13 mouse cellular contexts compared by ENCODE assay signal in genomic region chr15:8711630-8712310, GRCm38 (mm10). TPM values are rescaled to one million over a fixed set of nuclear protein-coding genes. Genes with fewer than 3 reads are reported as not detected.
DNase-seq lines count a peak whose midpoint lies in the region; TF ChIP-seq lines count a peak whose summit lies in the region.
"Had no signal": no experiment of that assay in that cellular context is flagged by ENCODE, and none has a peak within 500 bp of the region (broad histone marks: within the 10 kb centered on the region; RNA-seq: fewer than 3 reads in every experiment).

No protein-coding gene starts in this region.

- no peak for TF ChIP-seq CTCF in layer of hippocampus, adult 2 months (conservative IDR thresholded peaks at IDR 0.05)
- no peak for TF ChIP-seq CTCF in cerebellum, adult 2 months (IDR thresholded peaks at IDR 0.05; ENCODE audit: borderline replicate concordance, insufficient read depth, low read depth, low read length)

- 78% methylated on average over 9 of the region's 9 CpGs for WGBS in midbrain, embryonic 10.5 days
- 82% methylated on average over 9 of the region's 9 CpGs for WGBS in cerebellum, adult 2 months

- no peaks in the 10 kb centered on the region for H3K9me3 ChIP-seq in midbrain, embryonic 10.5 days (replicated peaks)
- H3K9me3 ChIP-seq: heart, embryonic 15.5 days; intestine, embryonic 15.5 days had no signal

- peak overlapping the region; percentile 6; the same call in 1 of the 2 replicates for H3K4me3 ChIP-seq in layer of hippocampus, adult 2 months
- no peak overlapping the region for H3K4me3 ChIP-seq in midbrain, embryonic 10.5 days
- no peak overlapping the region for H3K4me3 ChIP-seq in cerebellum, adult 2 months (replicated peaks; ENCODE audit: insufficient read depth, low read depth, low read length)
- H3K4me3 ChIP-seq: intestine, embryonic 15.5 days had no signal

- peaks cover 23% of the 10 kb centered on the region for H3K4me1 ChIP-seq in midbrain, embryonic 10.5 days
- H3K4me1 ChIP-seq in cerebellum, adult 2 months (ENCODE audit: control insufficient read depth, insufficient read depth, low read length), result no peaks in the 10 kb centered on the region
- H3K4me1 ChIP-seq: intestine, embryonic 15.5 days had no signal

- H3K36me3 ChIP-seq in midbrain, embryonic 10.5 days, result peaks cover under 1% of the 10 kb centered on the region; the same call in 1 of the 2 replicates
- H3K36me3 ChIP-seq: heart, embryonic 15.5 days; intestine, embryonic 15.5 days had no signal

- H3K27ac ChIP-seq in layer of hippocampus, adult 2 months, result peak overlapping the region; percentile 21
- no peak overlapping the region for H3K27ac ChIP-seq in midbrain, embryonic 10.5 days (replicated peaks)
- H3K27ac ChIP-seq in cerebellum, adult 2 months (ENCODE audit: insufficient read depth, low read length), result no peak overlapping the region
- H3K27ac ChIP-seq: heart, embryonic 15.5 days; intestine, embryonic 15.5 days had no signal

- TF ChIP-seq POLR2A in cerebellum, adult 2 months (IDR thresholded peaks at IDR 0.05; ENCODE audit: borderline replicate concordance, insufficient read depth, low read length), result no peak

- H3K27me3 ChIP-seq in midbrain, embryonic 10.5 days (ENCODE audit: low read depth, poor library complexity, severe bottlenecking), result peaks cover 39% of the 10 kb centered on the region
- no peaks in the 10 kb centered on the region for H3K27me3 ChIP-seq in cerebellum, adult 2 months (ENCODE audit: control insufficient read depth, insufficient read depth, low read length)
- H3K27me3 ChIP-seq: heart, embryonic 15.5 days; intestine, embryonic 15.5 days had no signal

- DNase-seq in gastrocnemius, postnatal 10 days, result peak; percentile 14
- no peak for DNase-seq in gastrocnemius, adult 18-20 months (ENCODE audit: low spot score)
- peak; percentile 29 to 68 for DNase-seq in layer of hippocampus, adult 2 months (ENCODE audit: low spot score in 2 of 2)
- no peak for DNase-seq in layer of hippocampus, postnatal 25 days (ENCODE audit: extremely low spot score in 1 of 2, low spot score in 1 of 2)
- peak; percentile 25 to 26 for DNase-seq in kidney, postnatal 4 days
- DNase-seq in lung, postnatal 25 days (ENCODE audit: low spot score), result peak; percentile 57
- no peak for DNase-seq in midbrain, embryonic 10.5 days (ENCODE audit: low spot score)
- no peak for DNase-seq in cerebellum, adult 2 months
- DNase-seq: cerebellum, postnatal 14 days; liver, postnatal 0 days; thymus, postnatal 25 days had no signal

RNA-seq across cellular contexts. Expression of gene Slc1a3, which starts 1.2 kb away (rescaled TPM):
- total RNA-seq in gastrocnemius, postnatal 10 days (2021), result 1 to 10 TPM; 3.7 to 4.3 TPM
- 1 to 10 TPM; 1.4 to 1.8 TPM for total RNA-seq in gastrocnemius, adult 18-20 months (2021)
- 100 to 1,000 TPM; 388 to 405 TPM for total RNA-seq in layer of hippocampus, adult 2 months (2021)
- total RNA-seq in layer of hippocampus, postnatal 25 days (2021), result 100 to 1,000 TPM; 419 to 424 TPM
- polyA plus RNA-seq in midbrain, embryonic 10.5 days (2016; fragmentation: Nextera tagmentation; extraction: Ambion mirVana), result 23.5 and 30.2 TPM in 2 replicates
- polyA plus RNA-seq in cerebellum, adult 2 months (2012; rRNA removed), result 373 and 443 TPM in 2 replicates

Comparison
In these comparisons a context has a peak if more than half of its experiments do, and no peak if none do; other contexts are left out.
1. DNase-seq: peak in gastrocnemius, postnatal 10 days (single experiment), layer of hippocampus, adult 2 months (2 of 2), kidney, postnatal 4 days (2 of 2) and lung, postnatal 25 days (single experiment); none in gastrocnemius, adult 18-20 months (single experiment), layer of hippocampus, postnatal 25 days (0 of 2), midbrain, embryonic 10.5 days (single experiment) and cerebellum, adult 2 months (0 of 2).
2. RNA of gene Slc1a3, which starts 1.2 kb away (total RNA-seq): 419 to 424 TPM in layer of hippocampus, postnatal 25 days and 388 to 405 TPM in layer of hippocampus, adult 2 months; 3.7 to 4.3 TPM in gastrocnemius, postnatal 10 days and 1.4 to 1.8 TPM in gastrocnemius, adult 18-20 months; every median in the first group is over 10 times any median in the second.